Mouse (Mus musculus): ENCODE results near the gene Cyfip2.

Cyfip2 gene

GRCm38 (mm10) chr11:46278709-46279108 lies 34.0 kb downstream of the Cyfip2 start:
- in situ Hi-C loops (cut with MboI; ENCODE audit: unreplicated experiment in 2 of 2) = loop anchor here in 1 of 2 experiments (5.0 to 10.0 kb wide), 2 partner anchors 34 to 346 kb away; partner anchors contain the start of genes Cyfip2 and Dppa1

- in situ Hi-C loops (cut with MboI; ENCODE audit: unreplicated experiment in 2 of 2) = loop anchor here in 1 of 2 experiments (5.0 to 10.0 kb wide), 2 partner anchors 34 to 347 kb away; partner anchors contain the start of genes Cyfip2 and Dppa1
Measured at GRCm38 (mm10) chr11:46278140-46278539, 34.5 kb downstream of the Cyfip2 start.

GRCm38 (mm10) chr11:46276778-46277177 lies 35.9 kb downstream of the Cyfip2 start:
- in situ Hi-C loops (cut with MboI; ENCODE audit: unreplicated experiment in 2 of 2) = loop anchor here in 1 of 2 experiments (5.0 to 10.0 kb wide), 2 partner anchors 36 to 348 kb away; partner anchors contain the start of genes Cyfip2 and Dppa1

- in situ Hi-C loops (cut with MboI; ENCODE audit: unreplicated experiment in 2 of 2) = loop anchor here in 1 of 2 experiments (5.0 to 10.0 kb wide), 2 partner anchors 36 to 349 kb away; partner anchors contain the start of genes Cyfip2 and Dppa1
Measured at GRCm38 (mm10) chr11:46276168-46276567, 36.5 kb downstream of the Cyfip2 start.

- in situ Hi-C loops (cut with MboI; ENCODE audit: unreplicated experiment in 2 of 2) = loop anchor here in 1 of 2 experiments (5.0 to 10.0 kb wide), 2 partner anchors 37 to 349 kb away; partner anchors contain the start of genes Cyfip2 and Dppa1
Measured at GRCm38 (mm10) chr11:46275302-46275701, 37.4 kb downstream of the Cyfip2 start.

- in situ Hi-C loops (cut with MboI; ENCODE audit: unreplicated experiment in 2 of 2) = loop anchor here (5.0 to 10.0 kb wide), 3 partner anchors 38 to 351 kb away; partner anchors contain the start of genes Cyfip2 (in 1 of the 2), Dppa1 (in 1 of the 2) and Med7 (in 1 of the 2)
Measured at GRCm38 (mm10) chr11:46273969-46274368, 38.7 kb downstream of the Cyfip2 start.

GRCm38 (mm10) chr11:46272058-46272681 lies 40.5 kb downstream of the Cyfip2 start:
- in situ Hi-C loops (cut with MboI; ENCODE audit: unreplicated experiment in 2 of 2) = loop anchor here (5.0 to 10.0 kb wide), 3 partner anchors 40 to 353 kb away; partner anchors contain the start of genes Cyfip2 (in 1 of the 2), Dppa1 (in 1 of the 2) and Med7 (in 1 of the 2)

GRCm38 (mm10) chr11:46269893-46270292 lies 42.8 kb downstream of the Cyfip2 start:
- in situ Hi-C loops (cut with MboI; ENCODE audit: unreplicated experiment in 2 of 2) = loop anchor here (5.0 to 10.0 kb wide), 6 partner anchors 42 to 395 kb away; partner anchors contain the start of genes Cyfip2 (in 1 of the 2), Dppa1 (in 1 of the 2) and Med7 (in 1 of the 2)

- in situ Hi-C loops (cut with MboI; ENCODE audit: unreplicated experiment in 2 of 2) = loop anchor here (5.0 to 10.0 kb wide), 3 partner anchors 163 to 395 kb away; no protein-coding TSS in a partner anchor
Measured at GRCm38 (mm10) chr11:46269391-46269790, 43.3 kb downstream of the Cyfip2 start.

GRCm38 (mm10) chr11:46268991-46269390 lies 43.7 kb downstream of the Cyfip2 start:
- in situ Hi-C loops (cut with MboI; ENCODE audit: unreplicated experiment in 2 of 2) = loop anchor here (5.0 to 10.0 kb wide), 3 partner anchors 163 to 396 kb away; no protein-coding TSS in a partner anchor

GRCm38 (mm10) chr11:46265031-46265786 lies 47.5 kb downstream of the Cyfip2 start:
- in situ Hi-C loops (cut with MboI; ENCODE audit: unreplicated experiment in 2 of 2) = loop anchor here (5.0 to 10.0 kb wide), 3 partner anchors 167 to 400 kb away; no protein-coding TSS in a partner anchor

GRCm38 (mm10) chr11:46264584-46264983 lies 48.1 kb downstream of the Cyfip2 start:
- in situ Hi-C loops (cut with MboI; ENCODE audit: unreplicated experiment in 2 of 2) = loop anchor here (10.0 kb wide), 2 partner anchors 370 to 400 kb away; no protein-coding TSS in a partner anchor

GRCm38 (mm10) chr11:46263291-46263690 lies 49.4 kb downstream of the Cyfip2 start:
- in situ Hi-C loops (cut with MboI; ENCODE audit: unreplicated experiment in 2 of 2) = loop anchor here (10.0 kb wide), 2 partner anchors 372 to 402 kb away; no protein-coding TSS in a partner anchor

GRCm38 (mm10) chr11:46262854-46263253 lies 49.8 kb downstream of the Cyfip2 start:
- in situ Hi-C loops (cut with MboI; ENCODE audit: unreplicated experiment in 2 of 2) = loop anchor here (10.0 kb wide), 2 partner anchors 372 to 402 kb away; no protein-coding TSS in a partner anchor

GRCm38 (mm10) chr11:46258749-46259148 lies 53.9 kb downstream of the Cyfip2 start:
- in situ Hi-C loops (cut with MboI; ENCODE audit: unreplicated experiment in 2 of 2) = no loop called here

- in situ Hi-C loops (cut with MboI; ENCODE audit: unreplicated experiment in 2 of 2) = no loop called here
Measured at GRCm38 (mm10) chr11:46258207-46258606, 54.5 kb downstream of the Cyfip2 start.

GRCm38 (mm10) chr11:46255291-46255690 lies 57.4 kb downstream of the Cyfip2 start:
- in situ Hi-C loops (cut with MboI; ENCODE audit: unreplicated experiment in 2 of 2) = no loop called here

- in situ Hi-C loops (cut with MboI; ENCODE audit: unreplicated experiment in 2 of 2) = no loop called here
Measured at GRCm38 (mm10) chr11:46251994-46252393, 60.7 kb downstream of the Cyfip2 start.

GRCm38 (mm10) chr11:46248352-46248751 lies 64.3 kb downstream of the Cyfip2 start:
- in situ Hi-C loops (cut with MboI; ENCODE audit: unreplicated experiment in 2 of 2) = no loop called here

GRCm38 (mm10) chr11:46246393-46246792 lies 66.3 kb downstream of the Cyfip2 start:
- in situ Hi-C loops (cut with MboI; ENCODE audit: unreplicated experiment in 2 of 2) = no loop called here

All from v-Abl transformed pro-B cells (cell line).